Mouse (Mus musculus) lung, postnatal 4 days (tissue): ENCODE results near the gene Icos.

Source experiments
- DNase-seq, 2 experiments: peaks; one replicate each; pipeline ENCODE4 v3.0.0; 2021

The Icos gene

DNA sequence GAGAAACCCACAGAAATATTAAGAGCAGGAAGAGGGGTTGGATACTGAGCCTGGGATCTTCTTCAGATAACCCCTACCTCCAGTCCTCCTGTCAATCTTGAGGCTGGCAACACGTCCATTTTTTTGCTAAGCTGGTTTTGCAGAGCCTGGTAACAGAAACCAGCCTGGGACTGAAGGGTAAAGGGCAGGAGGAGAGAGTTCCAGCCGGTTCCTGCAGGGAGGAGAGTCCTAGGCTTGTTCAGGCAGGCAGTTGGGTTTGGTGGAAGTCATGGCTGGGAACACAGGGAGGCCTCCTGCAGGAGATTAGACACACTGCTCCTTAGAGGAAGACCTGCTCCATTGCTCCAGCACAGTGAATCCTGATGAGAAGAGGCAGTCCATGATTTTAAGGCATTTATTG is 10.2 kb upstream of the Icos start:
- no peak for DNase-seq

DNA sequence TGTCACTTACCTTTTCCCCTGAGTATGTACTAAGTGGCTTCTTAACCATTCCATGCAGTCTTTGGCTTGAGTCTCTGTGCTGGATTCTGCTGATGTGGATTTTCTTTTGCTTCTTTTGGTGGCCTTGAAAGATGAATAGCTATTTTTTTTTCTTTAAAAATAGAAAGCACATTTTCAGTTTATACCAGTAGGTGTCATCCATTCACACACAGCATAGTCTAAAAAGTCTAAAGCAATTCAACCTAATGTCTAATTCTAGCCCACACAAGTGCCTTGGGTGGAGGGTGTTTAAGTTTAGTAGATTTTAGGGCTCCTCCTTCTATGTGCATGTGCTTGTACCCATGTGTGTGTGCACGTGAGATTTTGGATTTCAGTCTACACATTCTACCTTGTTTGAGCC is 6.9 kb upstream of the Icos start:
- DNase-seq, result no peak

DNA sequence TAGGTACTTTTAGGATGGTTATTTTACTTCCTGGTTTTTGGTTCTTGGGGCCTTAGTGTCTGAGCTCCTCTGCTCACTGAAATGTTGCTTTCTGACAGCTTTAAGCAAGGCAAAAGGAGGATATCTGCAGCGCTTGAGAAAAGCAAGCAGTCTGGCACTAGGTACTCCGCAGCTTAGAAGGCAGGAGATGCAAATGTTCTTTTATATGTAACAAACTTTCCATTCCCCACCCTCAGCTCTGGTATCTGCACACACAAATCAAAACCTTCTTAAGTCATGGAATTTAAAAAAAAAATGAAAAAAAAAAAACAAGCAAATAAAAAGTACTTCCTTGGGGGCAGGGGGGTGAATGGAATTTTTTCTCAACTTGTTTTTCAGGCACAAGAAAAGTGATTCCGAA is 3.5 kb upstream of the Icos start:
- DNase-seq, result no peak

DNA sequence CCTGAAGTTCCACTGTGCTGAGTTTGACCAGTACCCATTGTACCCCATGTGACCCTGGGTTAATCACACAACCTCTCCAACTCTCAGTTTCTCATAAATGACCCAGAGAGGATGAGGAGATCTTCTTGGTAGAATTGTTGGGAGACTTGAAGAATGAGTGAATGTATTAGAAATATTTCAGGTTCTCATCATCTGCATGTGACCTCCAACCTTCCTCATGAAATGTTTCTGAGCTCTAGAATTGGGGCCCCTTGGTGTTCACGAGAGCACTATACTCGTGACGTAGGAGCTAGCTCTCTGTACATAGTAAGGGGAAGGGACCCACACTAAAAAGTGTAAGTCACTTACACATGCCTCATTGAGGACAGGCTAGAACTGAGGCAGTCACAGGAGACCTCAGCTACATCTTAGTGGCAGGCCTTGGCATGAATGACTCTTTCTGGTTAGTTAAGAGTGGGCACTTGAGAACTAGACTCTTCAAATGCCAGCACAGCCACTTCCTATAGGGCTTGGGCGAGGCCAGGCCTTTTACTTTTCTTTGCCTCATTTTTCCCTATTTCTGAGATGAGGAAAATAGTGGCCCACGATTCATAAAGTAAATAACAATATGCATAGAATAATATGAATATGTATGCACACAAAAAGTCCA is 2.0 kb upstream of the Icos start:
- no peak for DNase-seq

DNA sequence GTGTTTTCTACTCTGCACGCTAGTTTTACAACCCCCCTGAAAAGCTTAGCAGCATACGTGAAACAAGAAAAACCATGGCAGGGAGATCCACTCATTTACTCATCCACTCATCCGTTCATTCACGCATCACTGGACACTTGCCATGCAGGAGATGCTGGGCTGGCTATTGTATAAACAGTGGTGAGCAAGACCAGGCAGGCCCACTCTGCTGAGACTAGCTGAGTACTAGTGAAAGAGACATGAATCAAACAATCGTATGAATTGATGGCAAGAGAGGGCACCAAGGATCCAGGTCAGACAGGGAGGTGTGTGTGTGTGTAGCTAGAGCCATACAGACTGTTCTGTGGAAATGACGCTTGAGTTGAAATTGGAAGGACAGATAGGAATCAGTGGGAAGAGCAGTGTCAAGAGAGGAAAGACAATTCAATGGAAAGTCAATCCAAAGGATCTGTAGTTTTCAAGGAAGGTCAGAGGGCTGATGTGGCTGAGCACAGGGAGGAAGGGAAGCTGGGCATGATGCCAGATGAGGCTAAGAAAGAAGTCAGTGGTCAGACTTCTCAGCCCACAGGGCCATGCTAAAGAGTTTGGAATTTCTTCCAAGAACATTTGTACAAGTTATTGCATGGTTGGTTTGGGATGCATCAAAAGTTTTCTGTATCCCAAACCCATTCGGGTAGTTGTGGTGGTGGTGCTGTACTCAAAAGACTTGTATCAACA is 1.6 kb downstream of the Icos start:
- no peak for DNase-seq

DNA sequence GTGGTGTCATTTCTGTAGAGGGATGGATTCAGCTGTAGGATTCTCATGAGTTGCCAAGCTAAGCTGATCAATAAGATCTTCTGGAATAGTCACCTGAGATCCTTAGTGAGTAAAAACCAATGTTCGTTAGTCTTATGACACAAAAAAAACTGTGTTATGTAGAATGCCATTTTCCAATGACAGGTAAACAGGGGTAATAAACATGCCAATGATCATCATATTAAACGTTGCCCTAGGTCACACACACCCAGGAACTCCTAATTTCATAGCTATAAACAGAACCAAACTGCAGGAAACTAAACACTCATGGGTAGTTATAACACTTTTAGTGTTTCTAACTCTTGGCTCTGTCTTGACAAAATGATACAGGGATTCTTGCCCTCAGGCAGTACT is 2.1 kb downstream of the Icos start:
- DNase-seq, result no peak

DNA sequence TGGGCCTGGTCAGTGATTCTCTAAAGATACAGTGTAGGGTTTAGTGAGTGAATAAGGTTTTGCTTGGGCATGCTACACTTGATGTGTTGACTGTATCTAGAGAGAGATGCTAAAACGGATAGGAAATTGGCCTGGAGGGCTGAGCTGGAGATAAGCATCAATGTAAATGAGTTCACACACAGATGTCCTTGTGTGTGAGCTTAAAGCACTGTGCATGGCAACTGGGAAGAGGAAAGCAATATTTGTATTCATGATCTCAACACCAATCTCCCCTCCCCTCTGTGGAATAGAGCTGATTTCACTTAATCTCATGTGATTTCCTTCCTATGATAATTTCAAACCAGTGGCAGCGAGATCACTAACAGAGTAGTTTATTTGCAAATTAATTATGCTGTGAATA is 7.3 kb downstream of the Icos start:
- DNase-seq, result no peak

DNA sequence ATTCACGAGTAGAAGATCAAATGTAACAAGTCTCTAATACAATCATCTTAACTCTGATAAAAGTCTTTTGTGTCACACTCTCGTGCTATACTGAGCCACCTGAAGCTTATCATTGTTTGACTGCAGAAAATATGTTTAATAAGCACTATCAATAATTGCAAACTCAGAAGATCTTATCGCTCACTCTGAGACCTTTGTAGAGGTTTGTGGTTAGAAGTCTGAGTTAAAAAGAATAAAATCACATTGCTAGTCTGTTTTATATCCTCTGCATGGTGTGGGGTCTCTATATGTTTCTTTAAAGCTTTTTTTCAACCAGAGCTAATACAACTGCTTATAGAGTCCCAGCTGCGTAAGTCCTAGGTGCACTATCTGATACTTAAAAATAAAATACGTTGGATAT is 8.4 kb downstream of the Icos start:
- no peak for DNase-seq

DNA sequence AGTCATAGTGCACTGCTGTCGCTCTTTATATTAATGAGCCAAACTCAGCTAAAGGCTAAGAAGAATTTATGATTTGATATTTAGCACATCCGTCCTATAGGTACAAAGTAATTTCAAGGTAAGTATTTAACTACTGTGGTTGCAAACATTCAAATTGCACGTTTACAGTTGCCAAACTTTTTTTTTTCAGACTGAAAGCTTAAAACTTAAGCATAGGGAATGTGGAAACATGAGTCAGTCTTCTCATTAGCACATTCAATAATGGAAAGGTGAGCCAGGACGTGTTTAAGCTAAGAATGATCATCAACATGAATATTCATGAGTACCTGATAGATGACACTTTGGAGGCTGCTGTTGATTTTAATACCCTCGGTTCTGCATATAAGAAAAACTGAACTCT is 11.4 kb downstream of the Icos start:
- DNase-seq, result no peak

DNA sequence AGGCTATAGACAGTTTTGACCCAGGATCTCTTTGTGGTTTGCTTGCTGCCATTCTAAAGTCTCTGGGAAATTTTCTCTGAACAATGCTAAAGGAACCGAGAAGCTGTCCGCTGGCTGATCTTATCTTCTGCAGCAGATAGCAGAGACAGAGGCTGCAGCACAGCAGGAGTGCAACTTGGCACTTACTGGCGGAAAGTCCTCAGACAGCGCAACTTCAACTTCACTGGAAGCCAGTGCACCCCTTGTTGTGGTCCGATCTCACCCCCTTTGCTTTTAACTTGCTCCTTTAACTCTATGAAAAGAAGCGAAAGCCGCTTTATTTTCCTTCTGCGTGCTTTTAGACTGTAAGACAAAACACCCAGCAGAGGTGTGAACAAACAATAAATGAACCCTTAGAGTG is 12.6 kb downstream of the Icos start:
- no peak for DNase-seq

DNA sequence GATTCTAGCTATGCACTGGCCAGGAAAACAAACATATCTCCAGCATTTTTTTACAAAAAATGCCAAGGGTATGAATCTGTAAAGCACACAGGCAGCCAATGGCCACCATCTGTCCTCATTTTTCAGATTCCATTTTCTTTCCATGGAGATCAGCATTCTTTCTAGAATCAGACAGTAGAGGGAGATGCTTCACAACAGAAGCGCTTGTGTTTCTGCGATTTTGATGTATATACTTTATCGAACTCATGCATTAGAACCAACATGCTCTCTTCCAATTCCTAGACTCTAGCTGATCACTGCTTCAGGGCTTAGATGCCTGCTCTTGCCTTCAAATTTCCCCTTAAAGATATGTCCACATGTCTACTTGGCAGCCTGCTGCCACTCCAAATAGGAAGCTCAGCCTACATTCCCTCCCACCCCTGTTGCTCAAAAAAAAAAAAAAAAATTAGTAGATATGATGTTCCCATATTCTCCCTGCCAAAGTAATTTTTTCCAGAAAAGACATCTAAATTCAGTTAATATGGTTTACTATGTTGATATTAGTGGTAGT is 20.4 kb downstream of the Icos start:
- DNase-seq, result no peak

DNA sequence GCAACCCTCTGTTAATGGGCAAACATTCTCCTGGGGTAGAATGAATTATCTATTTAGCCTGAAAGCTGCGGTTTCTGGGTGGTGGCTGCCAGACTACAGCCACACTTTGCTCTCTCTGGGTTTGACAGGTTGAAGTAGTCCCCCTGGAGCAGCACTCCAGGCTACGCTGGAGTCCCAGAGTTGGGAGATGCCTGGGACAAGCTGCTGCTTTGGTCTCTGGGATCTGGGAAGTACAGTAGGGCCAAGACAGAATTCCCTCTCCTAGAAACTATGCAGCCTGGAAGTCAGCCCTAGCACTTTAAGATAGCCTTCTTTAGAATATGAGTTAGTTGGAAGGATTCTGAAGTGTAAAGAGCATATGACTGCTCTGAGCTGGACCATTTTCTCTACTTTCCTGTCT is 21.0 kb downstream of the Icos start:
- no peak for DNase-seq

DNA sequence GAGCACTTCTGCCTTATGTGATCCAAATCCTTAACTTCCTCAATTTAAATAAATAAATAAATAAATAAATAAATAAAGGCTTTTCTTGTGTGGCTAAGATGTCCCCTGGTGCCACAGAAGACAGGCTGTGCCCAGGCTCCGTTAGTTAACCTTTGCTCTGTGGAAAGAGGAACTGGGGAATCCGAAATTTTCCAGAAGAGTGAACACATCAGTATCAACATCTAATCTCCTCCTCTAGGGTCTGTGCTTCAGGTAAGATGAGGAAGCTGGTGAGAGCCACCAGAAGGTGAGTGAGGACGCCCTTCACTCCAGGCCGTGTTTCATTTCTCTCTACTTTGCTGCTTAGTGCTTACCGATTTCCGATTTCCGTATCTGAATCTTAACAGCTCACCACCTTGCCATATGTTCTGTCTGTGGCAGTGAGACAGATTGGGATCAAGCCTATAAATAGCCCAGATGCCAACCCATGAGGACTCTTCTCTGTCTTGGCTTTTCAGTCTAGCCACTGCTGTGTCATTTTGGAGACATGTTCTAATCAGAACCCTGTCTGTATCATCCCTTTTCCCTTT is 24.1 kb downstream of the Icos start:
- DNase-seq, result no peak

DNA sequence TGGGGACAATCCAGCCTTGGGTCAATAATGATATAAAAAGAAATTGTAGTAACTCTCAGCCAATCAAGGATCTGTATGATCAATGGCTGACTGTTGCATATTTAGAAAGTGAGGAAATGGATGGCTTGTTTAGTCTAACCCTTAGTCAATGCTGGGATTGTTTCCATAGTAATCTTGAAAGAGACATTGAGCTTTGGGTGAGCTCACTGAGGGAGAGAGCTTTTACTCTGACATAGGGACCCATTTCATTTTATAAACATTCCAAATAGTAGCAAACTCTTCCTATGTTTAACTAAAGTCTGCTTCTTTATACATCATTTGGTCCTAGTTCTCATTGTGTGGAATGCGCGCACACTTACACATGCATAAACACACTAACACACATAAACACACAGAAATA is 28.5 kb downstream of the Icos start:
- no peak for DNase-seq

DNA sequence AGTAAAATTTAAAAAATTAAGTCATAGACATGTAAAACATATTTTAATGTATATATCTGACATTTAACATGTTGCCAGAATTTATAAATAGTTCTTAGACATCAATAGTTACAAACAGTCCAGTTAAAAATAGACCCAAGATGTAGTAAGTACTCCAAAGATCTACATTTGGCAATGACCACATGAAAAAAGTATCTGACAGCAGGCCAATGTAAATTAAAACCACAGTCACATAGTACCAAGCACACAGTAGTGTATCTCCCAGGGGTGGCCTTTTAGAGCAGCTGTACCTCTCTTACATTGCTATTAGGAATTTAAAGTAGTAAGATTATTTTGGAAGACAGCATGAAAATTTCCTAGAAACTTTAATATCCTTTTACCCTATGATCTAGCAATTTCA is 29.8 kb downstream of the Icos start:
- no peak for DNase-seq

DNA sequence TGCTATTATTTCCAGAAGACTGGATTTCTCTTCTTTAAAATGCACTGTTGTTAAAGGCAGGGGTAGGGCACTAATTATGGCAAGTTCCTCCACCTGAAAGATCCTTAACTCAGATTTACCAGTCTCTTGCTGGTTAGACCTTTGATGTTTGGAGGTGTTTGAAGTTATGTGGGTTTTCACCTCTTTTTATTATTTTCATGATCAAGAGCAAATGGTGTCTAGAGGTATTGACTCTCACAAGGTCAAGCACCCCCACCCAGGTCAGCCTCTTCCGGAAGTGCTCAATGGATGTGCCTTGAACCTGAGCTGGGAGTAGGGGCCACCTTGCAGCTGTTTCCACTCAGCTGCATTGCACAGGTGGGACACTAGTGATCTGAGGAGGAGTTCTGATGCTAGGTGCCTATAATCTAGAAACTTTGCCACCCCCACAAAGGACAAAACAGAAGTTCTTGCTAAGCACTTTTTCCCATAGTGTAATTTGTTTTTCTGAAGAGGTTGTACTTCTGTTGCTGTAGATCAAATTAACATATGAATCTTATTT is 38.9 kb downstream of the Icos start:
- no peak for DNase-seq

DNA sequence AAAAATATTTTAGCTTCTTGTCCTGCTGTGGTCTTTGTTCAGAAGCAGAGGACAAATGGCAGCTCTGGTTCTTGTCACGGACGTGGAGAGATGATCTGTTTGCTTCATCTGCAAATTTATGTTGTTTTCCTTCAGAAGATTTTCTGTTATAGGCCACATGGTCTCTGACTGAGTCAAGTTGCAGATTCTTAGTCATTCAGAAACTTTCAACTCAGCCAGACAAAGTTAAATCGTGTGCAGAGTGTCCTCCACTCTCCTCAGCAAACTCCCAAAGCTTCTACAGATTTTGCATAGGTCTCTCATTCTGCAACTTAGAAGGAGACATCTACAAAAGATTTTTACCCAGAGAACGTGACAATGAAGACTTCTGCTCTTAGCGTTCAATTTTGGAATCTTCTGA is 49.0 kb downstream of the Icos start:
- no peak for DNase-seq

DNA sequence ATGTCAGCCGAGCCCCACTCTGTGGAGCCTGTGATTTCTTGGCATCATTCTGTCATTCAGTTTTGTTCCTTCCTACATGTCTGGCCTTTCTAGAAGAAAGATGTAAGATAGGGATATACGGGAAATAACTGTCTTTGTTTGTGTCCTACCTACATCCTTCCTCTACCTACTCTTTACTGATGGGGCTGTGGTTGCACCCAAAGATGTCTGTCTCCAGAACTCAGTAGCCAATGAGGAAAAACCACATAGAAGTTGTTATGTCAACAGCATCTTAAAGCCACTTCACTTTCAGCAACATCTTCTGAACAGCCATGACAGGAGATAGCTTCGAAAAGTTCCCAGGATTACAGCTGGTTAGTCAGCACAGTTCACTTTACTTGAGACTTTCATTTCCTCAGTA is 49.8 kb downstream of the Icos start:
- no peak for DNase-seq

DNA sequence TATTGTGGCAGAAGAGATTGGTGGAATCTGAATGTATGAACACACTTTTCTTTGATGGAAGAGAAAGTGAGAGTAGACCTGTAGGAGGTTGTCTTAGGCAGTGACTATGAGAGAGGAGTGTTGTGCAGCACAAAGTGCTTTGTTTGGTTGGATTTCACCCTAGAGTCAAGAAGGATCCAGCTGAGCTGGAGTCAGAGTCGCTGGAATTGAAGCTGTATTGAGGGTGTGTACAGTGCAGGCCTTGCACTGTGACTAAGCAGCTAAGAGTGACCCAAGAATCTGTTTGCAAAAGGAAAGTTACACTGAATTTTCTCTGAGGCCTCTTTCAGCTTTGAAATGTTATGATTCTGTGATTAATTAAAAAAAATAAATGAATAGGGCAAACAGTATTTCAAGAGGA is 52.2 kb downstream of the Icos start:
- DNase-seq, result no peak

DNA sequence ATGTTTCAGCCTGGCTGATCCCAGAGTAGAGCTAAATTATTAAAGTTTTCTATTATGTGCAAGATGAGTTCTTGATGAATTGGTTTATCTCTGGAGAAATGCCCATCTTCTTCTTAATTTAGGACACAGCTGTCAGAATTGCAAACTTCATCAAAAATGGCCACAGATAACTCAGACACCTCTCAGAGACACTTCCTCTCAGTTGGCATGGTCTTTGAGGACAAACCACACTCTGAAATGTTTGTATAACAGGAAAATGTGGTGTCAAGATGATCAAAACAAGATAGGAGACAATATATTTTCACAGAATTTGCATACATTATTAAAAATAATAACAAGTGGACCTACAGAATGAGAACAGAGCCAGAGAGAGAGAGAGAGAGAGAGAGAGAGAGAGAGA is 52.8 kb downstream of the Icos start:
- no peak for DNase-seq

DNA sequence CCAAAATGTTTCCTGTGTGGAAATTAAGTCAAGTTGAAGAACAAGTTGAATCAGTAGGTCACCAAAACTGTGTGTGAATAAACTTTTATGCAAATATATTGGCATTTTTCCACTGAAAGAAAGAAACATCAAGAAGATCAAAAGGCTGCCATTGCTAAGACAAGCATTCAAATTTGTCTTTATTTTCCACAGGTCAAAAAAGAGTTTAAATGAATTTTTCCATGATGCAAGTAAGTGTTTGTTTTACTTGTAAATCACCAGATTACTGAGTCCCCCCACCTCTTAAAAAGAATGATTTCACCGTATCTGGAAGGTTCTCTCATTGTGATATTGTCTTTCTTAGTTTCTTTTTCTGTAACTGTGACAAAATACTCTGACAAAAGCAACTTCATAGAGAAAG is 57.5 kb downstream of the Icos start:
- DNase-seq, result no peak

DNA sequence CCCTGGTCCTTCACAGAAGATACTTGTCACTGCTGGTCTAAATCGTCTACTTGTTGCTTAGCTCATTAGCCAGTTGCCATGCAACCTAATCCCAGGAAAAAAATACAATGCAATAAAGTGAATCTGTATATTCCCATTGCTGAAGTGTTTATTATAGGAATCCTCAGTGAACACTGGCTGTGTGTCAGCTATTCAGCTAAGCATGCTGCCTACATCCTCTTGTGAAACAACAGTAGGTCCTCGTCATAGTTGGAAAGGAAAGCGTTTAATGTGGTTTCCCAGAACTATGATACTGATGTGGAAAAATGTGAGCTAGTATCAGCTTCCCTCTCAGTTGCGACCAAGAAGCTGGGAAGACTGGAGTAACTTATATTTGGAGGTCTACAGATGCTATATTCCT is 60.5 kb downstream of the Icos start:
- DNase-seq, result no peak

DNA sequence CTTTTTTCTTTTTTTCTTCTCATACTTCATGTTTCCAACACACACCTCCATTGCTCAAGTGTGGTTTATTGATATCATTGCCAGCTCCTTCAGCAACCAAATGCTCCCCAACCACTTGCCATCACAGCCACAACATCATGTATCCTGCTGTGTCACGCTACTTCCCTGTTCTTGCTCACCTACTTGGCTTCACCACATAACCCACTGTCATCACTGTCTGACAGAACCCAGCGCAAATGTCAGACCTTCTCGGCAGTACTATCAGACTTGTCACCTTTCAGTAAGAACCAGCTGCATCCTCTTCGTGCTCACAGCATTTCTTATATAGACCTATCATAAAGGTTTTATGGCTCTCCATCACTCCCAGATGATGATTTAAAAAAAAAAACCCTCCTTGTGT is 61.6 kb downstream of the Icos start:
- no peak for DNase-seq

DNA sequence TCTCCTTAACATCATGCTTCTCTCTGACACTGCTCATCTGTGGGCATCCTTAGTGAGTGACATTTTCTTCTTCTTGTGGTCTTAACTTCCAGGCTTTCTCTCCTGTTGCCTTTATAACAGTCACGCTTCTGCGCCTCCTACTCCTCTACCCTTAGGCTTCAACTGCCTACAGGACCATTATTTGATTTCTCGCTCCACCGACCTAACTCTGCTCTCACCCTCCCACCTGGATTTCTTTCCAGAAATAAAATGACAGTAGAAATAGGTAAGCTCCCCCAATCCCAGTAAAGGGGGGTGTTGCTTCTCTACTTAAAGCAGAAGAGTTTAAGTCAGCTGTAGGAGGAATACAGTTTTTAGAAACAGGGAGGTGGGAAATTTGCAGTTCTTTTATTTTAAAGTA is 62.7 kb downstream of the Icos start:
- no peak for DNase-seq
